Mouse (Mus musculus): ENCODE results near the gene Ash1l. TPM values are rescaled to one million over a fixed set of nuclear protein-coding genes. Genes with fewer than 3 reads are reported as not detected.

The Ash1l gene
- polyA plus RNA-seq (2015; fragmentation: Nextera tagmentation; extraction: Ambion mirVana) = 22.6 and 24.6 TPM in 2 replicates

DNA sequence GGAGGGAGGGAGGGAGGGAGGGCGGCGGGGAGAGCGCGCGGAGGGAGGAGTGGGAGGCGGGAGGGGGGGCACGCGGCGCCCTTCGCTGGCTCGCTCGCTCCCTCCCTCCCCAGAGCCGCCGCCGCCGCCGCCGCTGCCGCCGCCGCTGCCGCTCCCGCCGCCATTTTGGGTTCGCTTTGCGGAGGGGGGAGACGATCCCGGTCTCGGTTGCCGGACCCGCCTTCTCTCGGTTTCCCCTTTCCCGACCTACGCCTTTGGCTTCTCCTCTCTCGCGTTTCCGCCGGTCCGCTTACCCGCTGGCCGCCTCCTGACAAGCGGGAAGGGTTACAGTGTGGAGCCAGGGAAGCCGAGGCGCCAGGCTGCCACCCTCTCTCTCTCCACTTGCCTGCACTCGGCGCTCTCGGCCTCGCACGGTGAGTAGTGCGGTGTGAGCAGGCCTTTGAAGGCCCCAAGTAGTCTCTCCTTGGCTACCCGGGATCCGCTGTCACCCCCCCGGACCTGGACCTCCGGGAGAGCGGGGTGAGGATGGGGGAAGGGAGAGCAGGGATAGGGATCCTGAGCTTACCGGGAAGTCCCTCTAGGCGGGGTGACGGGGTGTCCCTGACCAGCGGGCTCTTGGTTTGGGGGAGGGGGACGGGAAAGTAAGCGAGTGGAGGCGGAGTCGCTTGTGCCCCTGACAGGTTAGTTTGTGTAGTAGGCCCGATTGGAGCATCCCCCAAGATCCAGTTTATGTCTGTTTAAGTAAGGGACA lies at the start of gene Ash1l, which contains the start of gene Dap3:
Gene Ash1l (plus strand): TSS at position 47 of the 751 bp plus-strand sequence.
Gene Dap3 (minus strand): TSS at position 606 of the 751 bp plus-strand sequence.
- under 1% methylated on average over 35 of the region's 64 CpGs for WGBS
- Histone ChIP-seq H3K36me3 (ENCODE audit: control insufficient read depth, insufficient read depth) (no peaks in the 10 kb centered on the region), H3K27me3 (replicated peaks; ENCODE audit: control insufficient read depth, insufficient read depth, low read length) (no peaks in the 10 kb centered on the region), H3K27ac (ENCODE audit: low read length) (peak within 1 kb of the TSS; percentile 99), H3K4me1 (replicated peaks; ENCODE audit: control insufficient read depth, insufficient read depth, low read length) (peaks cover 36% of the 10 kb centered on the region), H3K4me2 (ENCODE audit: low read length) (peak within 1 kb of the TSS; percentile 76), H3K4me3 (replicated peaks; ENCODE audit: low read length) (peak within 1 kb of the TSS; percentile 99), H3K9ac (replicated peaks; ENCODE audit: low read depth, low read length) (peak within 1 kb of the TSS; percentile 96), H3K9me3 (ENCODE audit: control insufficient read depth, low read length) (no peaks in the 10 kb centered on the region)
- peak; percentile 79 for ATAC-seq

DNA sequence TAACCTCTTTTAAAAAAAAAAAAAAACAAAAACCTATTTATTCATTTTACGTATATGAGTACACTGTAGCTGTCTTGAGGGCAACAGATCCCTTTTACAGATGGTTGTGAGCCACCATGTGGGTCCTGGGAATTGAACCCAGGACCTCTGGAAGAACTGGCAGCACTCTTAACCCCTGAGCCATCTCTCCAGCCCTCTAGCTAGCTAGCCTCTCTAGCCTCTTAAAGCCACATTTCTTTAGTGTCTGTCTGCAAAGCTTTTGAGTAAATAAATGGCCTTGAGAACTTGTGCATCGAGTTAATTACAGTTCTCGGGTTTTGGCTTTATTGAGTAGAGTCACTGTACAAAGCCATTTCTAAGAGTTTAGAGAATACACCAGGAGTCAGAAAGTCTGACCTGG lies 45.6 kb upstream of the Ash1l start:
- no peak for ATAC-seq
- H3K4me1 ChIP-seq (replicated peaks; ENCODE audit: control insufficient read depth, insufficient read depth, low read length) = no peaks in the 10 kb centered on the region
- H3K27ac ChIP-seq (ENCODE audit: low read length) = no peak overlapping the region
- no peaks in the 10 kb centered on the region for H3K27me3 ChIP-seq (replicated peaks; ENCODE audit: control insufficient read depth, insufficient read depth, low read length)
- H3K36me3 ChIP-seq (ENCODE audit: control insufficient read depth, insufficient read depth) = peaks cover 24% of the 10 kb centered on the region
- no peak overlapping the region for H3K4me3 ChIP-seq (replicated peaks; ENCODE audit: low read length)
- 88% methylated on average over 3 of the region's 3 CpGs for WGBS
- no peaks in the 10 kb centered on the region for H3K9me3 ChIP-seq (ENCODE audit: control insufficient read depth, low read length)
- H3K4me2 ChIP-seq (ENCODE audit: low read length) = no peak overlapping the region
- no peak overlapping the region for H3K9ac ChIP-seq (replicated peaks; ENCODE audit: low read depth, low read length)

DNA sequence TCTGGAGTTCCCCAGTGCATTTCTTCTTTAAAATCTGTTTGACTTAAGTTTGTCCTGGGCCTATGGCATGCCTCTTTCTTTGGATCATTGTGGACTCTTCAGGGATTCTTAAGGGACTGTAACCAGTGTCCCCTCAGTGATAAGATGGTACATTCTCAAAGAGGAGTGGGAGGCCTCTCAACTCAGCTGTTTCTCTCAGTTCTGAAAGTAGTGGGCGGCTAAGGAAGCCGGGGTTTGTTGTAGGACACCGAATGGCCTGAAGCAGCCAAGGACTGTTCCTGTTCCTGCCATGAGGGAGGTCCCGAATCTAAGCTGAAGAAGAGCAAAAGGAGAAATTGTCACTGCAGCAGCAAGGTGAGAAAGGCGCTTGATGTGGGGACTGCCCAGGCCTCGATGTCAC lies 45.2 kb upstream of the Ash1l start:
- no peaks in the 10 kb centered on the region for H3K27me3 ChIP-seq (replicated peaks; ENCODE audit: control insufficient read depth, insufficient read depth, low read length)
- no peak overlapping the region for H3K4me3 ChIP-seq (replicated peaks; ENCODE audit: low read length)
- no peak overlapping the region for H3K4me2 ChIP-seq (ENCODE audit: low read length)
- H3K9ac ChIP-seq (replicated peaks; ENCODE audit: low read depth, low read length) = no peak overlapping the region
- peaks cover 28% of the 10 kb centered on the region for H3K36me3 ChIP-seq (ENCODE audit: control insufficient read depth, insufficient read depth)
- 92% methylated on average over 6 of the region's 6 CpGs for WGBS
- no peak overlapping the region for H3K27ac ChIP-seq (ENCODE audit: low read length)
- no peaks in the 10 kb centered on the region for H3K9me3 ChIP-seq (ENCODE audit: control insufficient read depth, low read length)
- no peak for ATAC-seq
- no peaks in the 10 kb centered on the region for H3K4me1 ChIP-seq (replicated peaks; ENCODE audit: control insufficient read depth, insufficient read depth, low read length)

DNA sequence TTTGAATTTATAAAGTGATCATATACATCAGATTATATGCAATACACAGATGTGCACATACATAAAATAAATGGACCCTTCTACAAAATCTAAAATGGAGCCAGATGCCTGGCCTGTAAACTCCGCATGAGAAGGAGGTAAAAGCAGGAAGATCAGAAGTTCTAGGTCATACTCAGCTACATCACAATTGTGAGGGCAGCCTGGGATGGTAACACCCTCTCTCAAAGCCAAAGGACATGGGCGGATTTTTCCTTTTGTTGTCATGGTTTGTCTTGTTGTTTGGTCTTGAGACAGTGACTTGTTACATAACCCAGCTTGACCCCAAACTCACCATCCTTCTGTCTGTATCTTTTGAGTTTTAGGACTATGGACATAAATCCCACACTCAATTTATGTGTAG lies 44.7 kb upstream of the Ash1l start:
- H3K27me3 ChIP-seq (replicated peaks; ENCODE audit: control insufficient read depth, insufficient read depth, low read length) = no peaks in the 10 kb centered on the region
- no peak for ATAC-seq
- peaks cover 31% of the 10 kb centered on the region for H3K36me3 ChIP-seq (ENCODE audit: control insufficient read depth, insufficient read depth)
- H3K4me1 ChIP-seq (replicated peaks; ENCODE audit: control insufficient read depth, insufficient read depth, low read length) = no peaks in the 10 kb centered on the region
- H3K4me2 ChIP-seq (ENCODE audit: low read length) = no peak overlapping the region
- H3K9me3 ChIP-seq (ENCODE audit: control insufficient read depth, low read length) = no peaks in the 10 kb centered on the region
- H3K9ac ChIP-seq (replicated peaks; ENCODE audit: low read depth, low read length) = no peak overlapping the region
- 94% methylated on average over 2 of the region's 2 CpGs for WGBS
- no peak overlapping the region for H3K4me3 ChIP-seq (replicated peaks; ENCODE audit: low read length)
- no peak overlapping the region for H3K27ac ChIP-seq (ENCODE audit: low read length)

DNA sequence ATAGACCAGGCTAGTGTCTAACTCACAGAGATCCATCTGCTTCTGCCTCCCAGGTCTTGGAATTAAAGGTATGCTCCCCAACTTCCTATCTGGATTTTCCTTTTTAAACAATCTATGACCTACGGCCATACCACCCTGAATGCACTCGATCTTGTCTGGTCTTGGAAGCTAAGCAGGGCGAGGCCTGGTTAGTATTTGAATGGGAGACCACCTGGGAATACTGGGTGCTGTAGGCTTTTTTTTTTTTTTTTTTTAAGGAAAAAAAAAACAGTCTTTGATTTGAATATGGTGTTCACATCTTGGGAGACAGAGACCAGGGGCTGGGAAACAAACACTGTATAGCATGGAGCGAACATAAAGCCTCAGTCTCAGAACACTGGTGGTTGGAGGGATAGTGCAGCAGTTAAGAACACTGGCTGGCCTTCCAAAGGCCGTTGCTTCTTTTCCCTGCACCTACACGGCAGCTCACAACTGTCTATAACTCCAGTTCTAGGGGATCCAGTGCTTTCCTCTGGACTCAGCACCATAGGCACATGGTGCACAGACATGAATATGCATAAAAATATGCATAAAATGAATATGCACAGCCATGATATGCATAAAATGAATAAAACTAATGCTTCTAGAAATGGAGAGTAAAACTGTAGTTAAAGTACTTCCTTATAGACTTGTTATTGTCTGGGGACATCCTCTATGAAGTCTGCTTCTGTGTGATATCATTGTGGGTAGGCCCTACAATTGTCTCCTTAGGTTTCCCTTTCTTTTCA lies 43.8 kb upstream of the Ash1l start:
- Histone ChIP-seq H3K4me1 (replicated peaks; ENCODE audit: control insufficient read depth, insufficient read depth, low read length) (no peaks in the 10 kb centered on the region), H3K4me3 (replicated peaks; ENCODE audit: low read length) (no peak overlapping the region), H3K4me2 (ENCODE audit: low read length) (no peak overlapping the region), H3K27ac (ENCODE audit: low read length) (no peak overlapping the region), H3K9ac (replicated peaks; ENCODE audit: low read depth, low read length) (no peak overlapping the region), H3K9me3 (ENCODE audit: control insufficient read depth, low read length) (no peaks in the 10 kb centered on the region), H3K36me3 (ENCODE audit: control insufficient read depth, insufficient read depth) (peaks cover 31% of the 10 kb centered on the region), H3K27me3 (replicated peaks; ENCODE audit: control insufficient read depth, insufficient read depth, low read length) (no peaks in the 10 kb centered on the region)
- no peak for ATAC-seq
- 85% methylated on average over 6 of the region's 6 CpGs for WGBS

DNA sequence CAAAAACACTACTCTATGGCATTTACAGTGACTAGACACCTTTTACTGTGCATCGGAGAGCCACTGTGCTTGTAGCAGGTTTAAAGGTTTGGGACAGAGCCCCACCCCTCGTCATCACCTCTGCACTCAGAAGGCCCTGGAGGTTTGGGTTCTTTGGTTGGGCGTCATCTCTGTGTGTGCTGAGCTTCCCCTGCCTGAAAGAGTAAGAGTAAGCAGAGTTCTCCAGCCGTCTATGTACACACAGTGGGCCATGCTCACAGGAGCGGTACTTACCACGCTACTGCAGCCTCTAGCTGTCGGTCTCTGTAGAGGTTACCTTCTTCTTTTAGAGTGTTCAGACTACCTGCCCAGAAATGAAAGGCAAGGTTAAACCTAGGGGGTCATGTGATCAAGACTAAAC lies 37.8 kb upstream of the Ash1l start:
- Histone ChIP-seq H3K27ac (ENCODE audit: low read length) (no peak overlapping the region), H3K9me3 (ENCODE audit: control insufficient read depth, low read length) (no peaks in the 10 kb centered on the region), H3K36me3 (ENCODE audit: control insufficient read depth, insufficient read depth) (peaks cover 16% of the 10 kb centered on the region), H3K4me3 (replicated peaks; ENCODE audit: low read length) (no peak overlapping the region), H3K9ac (replicated peaks; ENCODE audit: low read depth, low read length) (no peak overlapping the region; the same call in 1 of the 2 replicates), H3K4me1 (replicated peaks; ENCODE audit: control insufficient read depth, insufficient read depth, low read length) (peaks cover 11% of the 10 kb centered on the region), H3K27me3 (replicated peaks; ENCODE audit: control insufficient read depth, insufficient read depth, low read length) (no peaks in the 10 kb centered on the region), H3K4me2 (ENCODE audit: low read length) (peak overlapping the region; percentile 85)
- no peak for ATAC-seq
- WGBS = 88% methylated on average over 7 of the region's 7 CpGs

DNA sequence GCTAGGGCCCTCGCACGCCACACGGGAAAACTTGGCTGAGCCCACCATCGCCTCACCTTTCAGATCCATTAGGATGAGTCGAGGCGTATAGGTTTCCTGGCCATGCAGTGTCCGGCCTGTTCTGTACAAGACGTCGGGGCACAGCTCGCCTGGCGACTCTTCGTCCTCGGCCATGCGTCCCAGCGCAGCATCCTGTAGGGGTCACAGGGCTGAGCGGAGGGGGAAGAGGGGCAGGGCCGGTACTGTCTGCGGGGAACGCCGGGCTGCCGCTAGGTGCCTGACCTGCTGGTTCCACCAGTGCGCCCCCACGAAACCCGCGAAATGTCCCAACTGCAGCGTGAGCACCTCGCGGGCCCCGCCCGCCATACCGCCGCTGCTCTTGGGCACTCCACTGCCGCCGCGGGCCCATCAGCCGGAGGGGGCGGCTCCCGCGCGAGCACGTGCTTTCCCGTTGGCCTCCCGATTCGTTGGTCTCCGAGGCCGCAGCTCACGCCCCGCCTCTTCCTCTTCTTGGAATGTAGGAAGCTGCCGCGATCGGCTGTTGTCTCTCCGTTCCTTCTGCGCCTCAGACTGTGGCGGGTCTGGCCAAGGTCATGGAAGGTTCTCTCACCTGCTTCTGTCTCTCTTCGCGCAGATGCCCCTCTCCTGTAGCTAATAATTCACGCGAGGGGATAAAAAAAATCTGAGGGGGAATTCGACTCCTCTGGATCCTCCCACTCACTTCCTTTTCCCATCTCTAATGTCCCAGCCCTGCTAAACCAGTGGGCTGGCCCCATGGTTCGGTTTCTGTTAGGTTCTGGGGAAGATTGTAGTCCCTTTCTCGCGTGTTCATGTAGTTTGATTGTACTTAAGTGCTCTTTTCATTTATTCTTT lies 36.7 kb upstream of the Ash1l start, which contains the start of gene Msto1:
Gene Msto1 (minus strand): TSS at position 489 of the 873 bp plus-strand sequence.
- Histone ChIP-seq H3K27ac (ENCODE audit: low read length) (peak within 1 kb of the TSS; percentile 79), H3K4me3 (replicated peaks; ENCODE audit: low read length) (peak within 1 kb of the TSS; percentile 77), H3K4me2 (ENCODE audit: low read length) (peak within 1 kb of the TSS; percentile 85), H3K36me3 (ENCODE audit: control insufficient read depth, insufficient read depth) (peaks cover 14% of the 10 kb centered on the region), H3K9me3 (ENCODE audit: control insufficient read depth, low read length) (no peaks in the 10 kb centered on the region), H3K27me3 (replicated peaks; ENCODE audit: control insufficient read depth, insufficient read depth, low read length) (no peaks in the 10 kb centered on the region), H3K4me1 (replicated peaks; ENCODE audit: control insufficient read depth, insufficient read depth, low read length) (peaks cover 11% of the 10 kb centered on the region), H3K9ac (replicated peaks; ENCODE audit: low read depth, low read length) (peak within 1 kb of the TSS; percentile 88)
- 0% methylated on average over 62 of the region's 62 CpGs for WGBS
- peak; percentile 99 for ATAC-seq

DNA sequence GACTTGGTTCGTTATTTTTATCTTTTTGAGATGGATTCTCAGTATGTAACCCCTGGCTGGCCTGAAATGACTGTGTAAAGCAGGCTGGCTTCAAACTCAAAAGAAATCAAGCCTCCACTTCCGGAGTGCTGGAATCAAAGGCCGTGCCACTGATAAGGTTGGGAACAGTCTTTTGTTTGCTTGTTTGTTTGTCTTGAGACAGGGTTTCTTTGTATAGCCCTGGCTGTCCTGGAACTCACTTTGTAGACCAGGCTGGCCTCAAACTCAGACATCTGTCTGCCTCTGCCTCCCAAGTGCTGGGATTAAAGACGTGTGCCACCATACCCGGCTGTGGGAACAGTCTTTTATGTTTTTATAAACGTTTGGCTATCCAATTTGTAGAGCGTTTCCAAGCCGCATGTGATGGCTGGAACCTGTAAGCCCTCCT lies 36.0 kb upstream of the Ash1l start:
- H3K27me3 ChIP-seq (replicated peaks; ENCODE audit: control insufficient read depth, insufficient read depth, low read length) = no peaks in the 10 kb centered on the region
- no peaks in the 10 kb centered on the region for H3K9me3 ChIP-seq (ENCODE audit: control insufficient read depth, low read length)
- H3K9ac ChIP-seq (replicated peaks; ENCODE audit: low read depth, low read length) = peak overlapping the region; percentile 88
- WGBS = 22% methylated on average over 8 of the region's 8 CpGs
- no peak for ATAC-seq
- H3K27ac ChIP-seq (ENCODE audit: low read length) = peak overlapping the region; percentile 79
- H3K4me2 ChIP-seq (ENCODE audit: low read length) = peak overlapping the region; percentile 55
- H3K36me3 ChIP-seq (ENCODE audit: control insufficient read depth, insufficient read depth) = peaks cover 11% of the 10 kb centered on the region
- H3K4me1 ChIP-seq (replicated peaks; ENCODE audit: control insufficient read depth, insufficient read depth, low read length) = peaks cover 11% of the 10 kb centered on the region
- H3K4me3 ChIP-seq (replicated peaks; ENCODE audit: low read length) = peak overlapping the region; percentile 77

Data from forebrain, embryonic 16.5 days (tissue).